Mouse (Mus musculus): ENCODE measurements around the gene Gpr84.

DNA sequence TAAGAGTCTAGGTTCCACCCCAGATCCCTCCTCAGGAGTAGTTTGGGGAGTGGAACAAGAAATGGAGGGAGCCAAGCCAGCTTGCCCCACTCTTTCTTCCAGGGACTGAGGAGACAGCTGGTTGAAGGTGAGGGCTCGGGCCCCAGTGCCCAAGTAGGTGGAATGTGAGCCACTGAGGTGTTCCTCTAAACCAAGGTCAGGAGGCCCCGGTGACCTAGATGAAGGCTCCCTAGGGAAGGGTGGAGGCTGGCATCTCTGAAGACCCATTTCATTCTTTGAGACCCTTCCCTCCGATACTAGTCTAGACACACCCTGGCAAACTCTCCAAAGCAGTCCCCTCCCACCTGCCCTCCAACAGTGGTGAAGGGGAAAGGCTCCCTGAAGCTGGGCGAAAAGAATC lies 12.0 kb upstream of the Gpr84 start:
- no peak for TF ChIP-seq POLR2A (IDR thresholded peaks at IDR 0.05; ENCODE audit: low read depth, low read length)
- TF ChIP-seq CTCF (IDR thresholded peaks at IDR 0.05; ENCODE audit: extremely low read depth, insufficient read length, insufficient replicate concordance, low read depth, low read length): no peak

Data from small intestine, adult 2 months (tissue).